Mouse (Mus musculus) liver, adult 2 months (tissue): ENCODE measurements at regions not wholly inside any gene's neighbourhood (a gene's known extent, or its start where the extent isn't known, plus 50 kb on each side); places are given as distances from the start of the nearest gene placed in this dataset.
A peak's percentile ranks its signal among the peaks of the same experiment; 100 is the strongest.

Experiments used
- DNase-seq: peaks from one replicate; pipeline ENCODE4 v3.0.0-alpha.2; 2011; ENCODE audit warnings: low read depth, low spot score; ENCODE audit errors: extremely low read depth
- H3K27ac ChIP-seq: fragments of 200-500 bp; replicated peaks from 2 replicates; pipeline ENCODE4 v1.5.1; 2012; ENCODE audit warnings: low read depth, mild to moderate bottlenecking, control low read depth, inconsistent platforms, low read length; ENCODE audit not compliant: insufficient read depth
- H3K27me3 ChIP-seq: fragments of 200-500 bp; 2 replicates; pipeline ENCODE4 v1.6.1; 2012; ENCODE audit warnings: mild to moderate bottlenecking, moderate library complexity, low read length, inconsistent platforms; ENCODE audit not compliant: control insufficient read depth, insufficient read depth
- H3K36me3 ChIP-seq: fragments of 200-500 bp; 2 replicates; pipeline ENCODE4 v1.6.1; 2012; ENCODE audit warnings: low read length, inconsistent platforms; ENCODE audit not compliant: control insufficient read depth, insufficient read depth
- H3K4me1 ChIP-seq: fragments of 200-500 bp; 2 replicates; pipeline ENCODE4 v1.6.1; 2011; ENCODE audit warnings: low read length; ENCODE audit not compliant: control insufficient read depth, insufficient read depth
- H3K4me3 ChIP-seq: fragments of 200-500 bp; 2 replicates; pipeline ENCODE4 v1.5.1; 2011; ENCODE audit warnings: low read depth, mild to moderate bottlenecking, control low read depth, low read length, moderate library complexity; ENCODE audit not compliant: insufficient read depth
- H3K79me2 ChIP-seq: fragments of 200-500 bp; 2 replicates; pipeline ENCODE4 v1.6.1; 2012; ENCODE audit warnings: inconsistent platforms, mild to moderate bottlenecking, low read length, moderate library complexity; ENCODE audit not compliant: control insufficient read depth, insufficient read depth
- H3K9ac ChIP-seq: fragments of 200-500 bp; 2 replicates; pipeline ENCODE4 v1.6.1; 2012; ENCODE audit warnings: low read depth, mild to moderate bottlenecking, control low read depth, inconsistent platforms, low read length
- CTCF ChIP-seq: fragments of 200-500 bp; IDR thresholded peaks from 2 replicates; pipeline ENCODE4 v1.5.1; 2011; ENCODE audit warnings: low read depth, low read length, control low read depth
- POLR2A ChIP-seq: fragments of 200-500 bp; IDR thresholded peaks from 2 replicates; pipeline ENCODE4 v1.6.1; 2011; ENCODE audit warnings: low read length, control low read depth; ENCODE audit not compliant: insufficient read depth; ENCODE audit errors: extremely low read depth
- WGBS: fragments of 180-500 bp; shearing (Covaris S2); methylation state at CpG from one replicate; pipeline ENCODE4 v1.1.7; 2018; 5-methylcytosine and 5-hydroxymethylcytosine counted together

- Histone ChIP-seq H3K79me2 (no peaks in the 10 kb centered on the region), H3K27me3 (no peaks in the 10 kb centered on the region), H3K9ac (no peak overlapping the region), H3K4me1 (no peaks in the 10 kb centered on the region), H3K4me3 (no peak overlapping the region), H3K36me3 (no peaks in the 10 kb centered on the region), H3K27ac (no peak overlapping the region)
- no peak for TF ChIP-seq CTCF
- TF ChIP-seq POLR2A: no peak
- no peak for DNase-seq
- WGBS: 91% methylated on average over 8 of the region's 8 CpGs
Measured at GRCm38 (mm10) chr6:16064691-16065090, 344.2 kb downstream of the Mdfic start.

GRCm38 (mm10) chr6:16065121-16065520, 344.7 kb downstream of the Mdfic start:
- no peak overlapping the region for H3K4me3 ChIP-seq
- no peaks in the 10 kb centered on the region for H3K4me1 ChIP-seq
- no peak overlapping the region for H3K27ac ChIP-seq
- H3K36me3 ChIP-seq: no peaks in the 10 kb centered on the region
- no peak overlapping the region for H3K9ac ChIP-seq
- 88% methylated on average over 5 of the region's 5 CpGs for WGBS
- DNase-seq: no peak
- H3K79me2 ChIP-seq: no peaks in the 10 kb centered on the region
- H3K27me3 ChIP-seq: no peaks in the 10 kb centered on the region
- TF ChIP-seq POLR2A (no peak), CTCF (no peak)

GRCm38 (mm10) chr6:16076266-16076665, 355.8 kb downstream of the Mdfic start:
- no peaks in the 10 kb centered on the region for H3K4me1 ChIP-seq
- no peak for DNase-seq
- no peak overlapping the region for H3K4me3 ChIP-seq
- H3K9ac ChIP-seq: no peak overlapping the region
- no peaks in the 10 kb centered on the region for H3K27me3 ChIP-seq
- no peak overlapping the region for H3K27ac ChIP-seq
- no peak for TF ChIP-seq CTCF
- TF ChIP-seq POLR2A: no peak
- 85% methylated on average over 2 of the region's 2 CpGs for WGBS
- no peaks in the 10 kb centered on the region for H3K36me3 ChIP-seq
- H3K79me2 ChIP-seq: no peaks in the 10 kb centered on the region

GRCm38 (mm10) chr6:16077195-16077810, 356.8 kb downstream of the Mdfic start:
- H3K27ac ChIP-seq: no peak overlapping the region
- no peaks in the 10 kb centered on the region for H3K4me1 ChIP-seq
- TF ChIP-seq CTCF: no peak
- TF ChIP-seq POLR2A: no peak
- H3K4me3 ChIP-seq: no peak overlapping the region
- no peaks in the 10 kb centered on the region for H3K36me3 ChIP-seq
- no peak overlapping the region for H3K9ac ChIP-seq
- no peaks in the 10 kb centered on the region for H3K79me2 ChIP-seq
- no peak for DNase-seq
- no peaks in the 10 kb centered on the region for H3K27me3 ChIP-seq
- WGBS: 86% methylated on average over 4 of the region's 4 CpGs

- Histone ChIP-seq H3K36me3 (no peaks in the 10 kb centered on the region), H3K9ac (no peak overlapping the region), H3K27me3 (no peaks in the 10 kb centered on the region), H3K4me1 (no peaks in the 10 kb centered on the region), H3K4me3 (no peak overlapping the region), H3K27ac (no peak overlapping the region), H3K79me2 (no peaks in the 10 kb centered on the region)
- no peak for TF ChIP-seq POLR2A
- TF ChIP-seq CTCF: no peak
- peak; percentile 3 for DNase-seq
Measured at GRCm38 (mm10) chr6:16077917-16078316, 357.5 kb downstream of the Mdfic start.

- no peak for DNase-seq
- WGBS: 91% methylated on average over 7 of the region's 7 CpGs
Measured at GRCm38 (mm10) chr6:16086952-16087537, 366.6 kb downstream of the Mdfic start.

More at GRCm38 (mm10) chr6:16086952-16087537, 366.6 kb downstream of the Mdfic start:
- Histone ChIP-seq H3K27ac (no peak overlapping the region), H3K79me2 (no peaks in the 10 kb centered on the region), H3K9ac (no peak overlapping the region), H3K4me1 (no peaks in the 10 kb centered on the region), H3K4me3 (no peak overlapping the region), H3K36me3 (no peaks in the 10 kb centered on the region), H3K27me3 (no peaks in the 10 kb centered on the region)
- no peak for TF ChIP-seq CTCF
- no peak for TF ChIP-seq POLR2A
